Mouse (Mus musculus) heart, postnatal 36 days (tissue): ENCODE data around the gene Syde2. TPM values are rescaled to one million over a fixed set of nuclear protein-coding genes. Genes with fewer than 3 reads are reported as not detected.

ENCODE experiments used
- DNase-seq, 2 experiments: peaks; one replicate each; pipeline ENCODE4 v3.0.0; 2021 to 2022
- intact Hi-C: fragments of 180-260 bp; cut with DNase I; formaldehyde crosslinking; loops from one replicate; pipeline ENCODE4 v1.15.1; 2025
- total RNA-seq, 2 experiments: library from RNA; stranded (reverse); gene quantifications; 2 replicates each; pipeline ENCODE4 v1.2.3; 2021

Gene Syde2
- total RNA-seq = 10 to 100 TPM; 13.8 to 18.6 TPM

- peak; percentile 77 to 86 for DNase-seq
- intact Hi-C loops = loop anchor here (5.0 kb wide), 1 partner anchor 35 kb away; no protein-coding TSS in a partner anchor
Observed at GRCm38 (mm10) chr3:145987268-145987969, at the start of gene Syde2. Gene Syde2 (plus strand): TSS chr3:145987870.

- intact Hi-C loops = no loop called here
- no peak for DNase-seq
Observed at GRCm38 (mm10) chr3:145938405-145939349, 49.0 kb upstream of the Syde2 start.

GRCm38 (mm10) chr3:145939402-145939801, 48.3 kb upstream of the Syde2 start:
- intact Hi-C loops = no loop called here
- no peak for DNase-seq

GRCm38 (mm10) chr3:145939971-145940370, 47.7 kb upstream of the Syde2 start:
- no peak for DNase-seq
- intact Hi-C loops = loop anchor here (10.0 kb wide), 1 partner anchor 875 kb away; the partner anchor contains the start of gene Prkacb

- intact Hi-C loops = loop anchor here (2.0 to 10.0 kb wide), 2 partner anchors 237 to 873 kb away; partner anchors contain the start of gene Prkacb
- DNase-seq = peak; percentile 68 to 75
Observed at GRCm38 (mm10) chr3:145941971-145942370, 45.7 kb upstream of the Syde2 start.

- DNase-seq = no peak
- intact Hi-C loops = loop anchor here (10.0 kb wide), 1 partner anchor 870 kb away; the partner anchor contains the start of gene Prkacb
Observed at GRCm38 (mm10) chr3:145944348-145944747, 43.3 kb upstream of the Syde2 start.

- DNase-seq = no peak
- intact Hi-C loops = loop anchor here (10.0 kb wide), 1 partner anchor 869 kb away; the partner anchor contains the start of gene Prkacb
Observed at GRCm38 (mm10) chr3:145945904-145946303, 41.8 kb upstream of the Syde2 start.

GRCm38 (mm10) chr3:145946654-145947053, 41.0 kb upstream of the Syde2 start:
- no peak for DNase-seq
- intact Hi-C loops = loop anchor here (10.0 kb wide), 1 partner anchor 868 kb away; the partner anchor contains the start of gene Prkacb

- intact Hi-C loops = loop anchor here (10.0 kb wide), 1 partner anchor 867 kb away; the partner anchor contains the start of gene Prkacb
- DNase-seq = no peak
Observed at GRCm38 (mm10) chr3:145947539-145948204, 40.0 kb upstream of the Syde2 start.

GRCm38 (mm10) chr3:145950034-145950814, 37.4 kb upstream of the Syde2 start:
- intact Hi-C loops = loop anchor here (2.0 to 5.0 kb wide), 3 partner anchors 37 to 123 kb away; partner anchors contain the start of gene Syde2
- peak; percentile 34 to 42 for DNase-seq

- DNase-seq = no peak
- intact Hi-C loops = loop anchor here (2.0 to 5.0 kb wide), 3 partner anchors 37 to 122 kb away; partner anchors contain the start of gene Syde2
Observed at GRCm38 (mm10) chr3:145950815-145951130, 36.9 kb upstream of the Syde2 start.

GRCm38 (mm10) chr3:145951287-145952165, 36.1 kb upstream of the Syde2 start:
- intact Hi-C loops = loop anchor here (2.0 to 5.0 kb wide), 3 partner anchors 36 to 121 kb away; partner anchors contain the start of gene Syde2
- peak; percentile 39 to 46 for DNase-seq

GRCm38 (mm10) chr3:145952945-145953344, 34.7 kb upstream of the Syde2 start:
- intact Hi-C loops = loop anchor here (5.0 kb wide), 2 partner anchors 34 to 94 kb away; partner anchors contain the start of gene Syde2
- no peak for DNase-seq

- intact Hi-C loops = loop anchor here (5.0 kb wide), 2 partner anchors 34 to 94 kb away; partner anchors contain the start of gene Syde2
- DNase-seq = no peak
Observed at GRCm38 (mm10) chr3:145953411-145953810, 34.3 kb upstream of the Syde2 start.

- intact Hi-C loops = loop anchor here (5.0 kb wide), 1 partner anchor 42 kb away; no protein-coding TSS in a partner anchor
- DNase-seq = peak in 1 of 2 experiments; percentile 21
Observed at GRCm38 (mm10) chr3:145959824-145960223, 27.8 kb upstream of the Syde2 start.

GRCm38 (mm10) chr3:145962411-145962810, 25.3 kb upstream of the Syde2 start:
- no peak for DNase-seq
- intact Hi-C loops = loop anchor here (5.0 kb wide), 1 partner anchor 40 kb away; no protein-coding TSS in a partner anchor

GRCm38 (mm10) chr3:145963101-145964017, 24.3 kb upstream of the Syde2 start:
- DNase-seq = peak in 1 of 2 experiments; percentile 27
- intact Hi-C loops = loop anchor here (2.0 to 5.0 kb wide), 2 partner anchors 25 to 39 kb away; no protein-coding TSS in a partner anchor
